Mouse (Mus musculus) thymus, adult 2 months (tissue): ENCODE data around the gene Olfr1414.
"Not testable (repeated sequence)": the region's sequence is repeated elsewhere in the genome, so short reads cannot be mapped to it uniquely, and the experiment has no call there.

Source experiments
- CTCF ChIP-seq: fragments of 200-500 bp; IDR thresholded peaks from 2 replicates; pipeline ENCODE4 v1.5.1; 2012; ENCODE audit warnings: mild to moderate bottlenecking, control low read depth, low read length, moderate library complexity, borderline replicate concordance; ENCODE audit not compliant: control insufficient read depth, poor library complexity, insufficient read depth; ENCODE audit errors: extremely low read depth
- POLR2A ChIP-seq: fragments of 200-500 bp; IDR thresholded peaks from 2 replicates; pipeline ENCODE4 v1.6.1; 2012; ENCODE audit warnings: mild to moderate bottlenecking, low read length, control low read depth, moderate library complexity; ENCODE audit not compliant: control insufficient read depth, poor library complexity, insufficient read depth; ENCODE audit errors: extremely low read depth

DNA sequence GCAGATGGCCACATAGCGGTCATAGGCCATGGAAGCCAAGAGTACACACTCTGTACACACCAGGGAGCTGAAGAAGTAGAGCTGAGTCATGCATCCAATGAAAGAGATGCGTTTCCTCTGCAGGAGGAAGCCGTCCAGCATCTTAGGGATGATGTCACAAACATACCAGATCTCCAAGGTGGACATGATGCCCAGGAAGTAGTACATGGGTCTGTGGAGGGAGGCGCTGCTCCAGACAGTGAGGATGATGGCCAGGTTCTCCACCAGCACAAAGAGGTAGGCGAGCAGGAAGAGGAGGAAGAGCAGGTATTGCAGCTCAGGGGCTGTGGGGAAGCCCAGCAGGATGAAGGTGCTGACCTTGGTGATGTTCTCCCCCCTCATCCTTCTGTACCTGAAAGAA is 6.8 kb downstream of the Olfr1414 start:
- TF ChIP-seq CTCF, POLR2A: not testable (repeated sequence)
